Mouse (Mus musculus) kidney, postnatal 14 days (tissue): ENCODE measurements at regions not wholly inside any gene's neighbourhood (a gene's known extent, or its start where the extent isn't known, plus 50 kb on each side); places are given as distances from the start of the nearest gene placed in this dataset.

ENCODE experiments used
- DNase-seq: peaks from one replicate; pipeline ENCODE4 v3.0.0; 2022; ENCODE audit warnings: mixed read lengths

- no peak for DNase-seq
Observed at GRCm38 (mm10) chr4:9132356-9132755, 893.5 kb upstream of the Car8 start.

GRCm38 (mm10) chr4:9131610-9132009 is 892.8 kb upstream of the Car8 start:
- DNase-seq: no peak

GRCm38 (mm10) chr4:9125236-9125963 is 886.6 kb upstream of the Car8 start:
- DNase-seq: no peak

GRCm38 (mm10) chr4:9124586-9125232 is 885.9 kb upstream of the Car8 start:
- DNase-seq: no peak

- no peak for DNase-seq
Observed at GRCm38 (mm10) chr4:9124109-9124508, 885.3 kb upstream of the Car8 start.

- no peak for DNase-seq
Observed at GRCm38 (mm10) chr4:9123396-9124031, 884.7 kb upstream of the Car8 start.

- no peak for DNase-seq
Observed at GRCm38 (mm10) chr4:9122639-9123286, 883.9 kb upstream of the Car8 start.

- no peak for DNase-seq
Observed at GRCm38 (mm10) chr4:9116955-9117647, 878.3 kb upstream of the Car8 start.

- DNase-seq: no peak
Observed at GRCm38 (mm10) chr4:9115874-9116273, 877.0 kb upstream of the Car8 start.

- DNase-seq: no peak
Observed at GRCm38 (mm10) chr4:9113982-9114381, 875.1 kb upstream of the Car8 start.

- no peak for DNase-seq
Observed at GRCm38 (mm10) chr4:9110355-9110754, 871.5 kb upstream of the Car8 start.

- no peak for DNase-seq
Observed at GRCm38 (mm10) chr4:9107295-9107694, 868.5 kb upstream of the Car8 start.

- no peak for DNase-seq
Observed at GRCm38 (mm10) chr4:9106778-9107177, 867.9 kb upstream of the Car8 start.

GRCm38 (mm10) chr4:9104657-9105056 is 865.8 kb upstream of the Car8 start:
- DNase-seq: no peak

GRCm38 (mm10) chr4:9103958-9104357 is 865.1 kb upstream of the Car8 start:
- no peak for DNase-seq

GRCm38 (mm10) chr4:9096809-9097700 is 858.2 kb upstream of the Car8 start:
- DNase-seq: peak; percentile 85

GRCm38 (mm10) chr4:9096274-9096673 is 857.4 kb upstream of the Car8 start:
- DNase-seq: no peak

GRCm38 (mm10) chr4:9095646-9096045 is 856.8 kb upstream of the Car8 start:
- no peak for DNase-seq

GRCm38 (mm10) chr4:9094522-9094921 is 855.7 kb upstream of the Car8 start:
- DNase-seq: no peak

GRCm38 (mm10) chr4:9094076-9094475 is 855.2 kb upstream of the Car8 start:
- no peak for DNase-seq

GRCm38 (mm10) chr4:9083526-9083925 is 844.7 kb upstream of the Car8 start:
- DNase-seq: no peak
